Mouse (Mus musculus) embryonic facial prominence, embryonic 15.5 days (tissue): ENCODE data around the gene Gm2a. TPM values are rescaled to one million over a fixed set of nuclear protein-coding genes. Genes with fewer than 3 reads are reported as not detected.

Experiments
- ATAC-seq: fragments of 200-750 bp; cut with Nextera tagmentation; 2 replicates; pipeline ENCODE4 v1.8.0; 2017; ENCODE audit warnings: low read depth, moderate TSS enrichment; ENCODE audit not compliant: insufficient number of reproducible peaks, low FRiP score, low TSS enrichment
- H3K27ac ChIP-seq: fragments of 300-500 bp; sonication (generic); replicated peaks from 2 replicates; pipeline ENCODE4 v1.5.1; 2015; ENCODE audit warnings: mild to moderate bottlenecking, inconsistent platforms
- H3K27me3 ChIP-seq: fragments of 300-500 bp; sonication (generic); 2 replicates; pipeline ENCODE4 v1.6.1; 2015; ENCODE audit warnings: inconsistent platforms
- H3K36me3 ChIP-seq: fragments of 300-500 bp; sonication (generic); 2 replicates; pipeline ENCODE4 v1.6.1; 2015; ENCODE audit warnings: mild to moderate bottlenecking, inconsistent platforms
- H3K4me1 ChIP-seq: fragments of 300-500 bp; sonication (generic); 2 replicates; pipeline ENCODE4 v1.6.1; 2015; ENCODE audit warnings: inconsistent platforms
- H3K4me2 ChIP-seq: fragments of 300-500 bp; sonication (generic); replicated peaks from 2 replicates; pipeline ENCODE4 v1.6.1; 2015; ENCODE audit warnings: mild to moderate bottlenecking, inconsistent platforms
- H3K4me3 ChIP-seq: fragments of 300-500 bp; sonication (generic); replicated peaks from 2 replicates; pipeline ENCODE4 v1.5.1; 2015; ENCODE audit warnings: mild to moderate bottlenecking, inconsistent platforms
- H3K9ac ChIP-seq: fragments of 300-500 bp; sonication (generic); 2 replicates; pipeline ENCODE4 v1.6.1; 2015; ENCODE audit warnings: inconsistent platforms
- H3K9me3 ChIP-seq: fragments of 300-500 bp; sonication (generic); replicated peaks from 2 replicates; pipeline ENCODE4 v1.6.1; 2016; ENCODE audit warnings: inconsistent platforms
- WGBS: fragments of 180-500 bp; shearing (Covaris S2); methylation state at CpG from one replicate; pipeline ENCODE4 v1.1.7; 2015; 5-methylcytosine and 5-hydroxymethylcytosine counted together
- polyA plus RNA-seq: library from polyadenylated mRNA; unstranded; fragments of >200 nt; fragmentation: Nextera tagmentation; extraction: Ambion mirVana; gene quantifications from 2 replicates; pipeline ENCODE4 v1.2.1, GENCODE M21; 2015

Gene Gm2a
- polyA plus RNA-seq, 1 experiment from 2014 or later = 31.8 TPM

DNA sequence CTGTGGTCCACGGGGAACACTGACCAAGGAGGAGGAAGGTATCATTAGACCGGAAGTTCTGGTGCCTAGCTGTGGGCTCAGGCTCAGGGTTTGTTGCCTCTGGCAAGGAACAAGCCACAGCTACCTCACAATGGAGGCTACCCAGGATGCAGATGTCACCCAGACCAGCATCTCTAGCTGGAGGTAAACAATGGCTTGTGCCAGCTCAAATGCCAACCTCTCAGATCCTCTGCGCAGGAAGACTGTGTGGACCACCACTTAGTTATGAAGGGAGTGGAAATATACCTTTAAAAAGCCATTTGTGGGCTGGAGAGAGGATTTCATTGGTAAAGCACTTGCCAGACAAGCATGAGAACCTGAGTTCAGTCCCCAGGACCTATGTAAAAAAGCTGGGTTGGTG is 53.7 kb downstream of the Gm2a start, which contains the start of gene Slc36a3:
Slc36a3 (minus strand) TSS at position 101 of the 400 bp plus-strand sequence.
- ATAC-seq = no peak
- Histone ChIP-seq H3K4me1 (no peaks in the 10 kb centered on the region), H3K9me3 (no peaks in the 10 kb centered on the region), H3K4me2 (no peak within 1 kb of the TSS), H3K9ac (no peak within 1 kb of the TSS), H3K27ac (no peak within 1 kb of the TSS), H3K27me3 (no peaks in the 10 kb centered on the region), H3K4me3 (no peak within 1 kb of the TSS), H3K36me3 (no peaks in the 10 kb centered on the region)
- 65% methylated on average over 3 of the region's 3 CpGs for WGBS

DNA sequence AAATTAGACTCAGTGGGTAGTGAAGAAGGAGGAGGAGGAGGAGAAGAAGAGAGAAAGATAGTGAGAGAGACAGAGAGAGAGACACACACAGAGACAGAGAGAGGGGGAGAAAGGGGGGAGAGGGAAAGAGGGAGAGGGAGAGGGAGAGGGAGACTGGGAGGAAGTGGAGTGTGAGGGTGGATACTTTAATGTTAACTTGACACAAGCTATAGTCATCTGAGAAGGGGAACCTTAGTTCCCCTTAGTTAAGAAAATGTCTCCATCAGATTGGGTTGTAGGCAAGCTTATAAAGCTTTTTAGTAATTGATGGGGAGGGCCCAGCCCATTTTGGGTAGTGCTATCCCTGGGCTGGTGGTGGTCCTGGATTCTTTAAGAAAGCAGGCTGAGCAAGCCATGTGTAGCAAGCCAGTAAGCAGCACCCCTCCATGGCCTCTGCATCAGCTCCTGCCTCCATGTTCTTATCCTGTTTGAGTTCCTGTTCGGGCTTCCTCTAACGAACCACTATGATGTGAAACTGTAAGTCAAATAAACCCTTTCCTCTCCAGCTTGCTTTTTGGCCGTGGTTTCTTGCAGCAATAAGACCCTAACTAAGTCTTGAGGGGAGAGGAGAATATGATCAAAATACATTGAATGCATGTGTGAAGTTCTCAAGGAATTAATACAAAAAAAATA is 56.6 kb downstream of the Gm2a start:
- H3K9ac ChIP-seq = no peak overlapping the region
- H3K27ac ChIP-seq = no peak overlapping the region
- no peaks in the 10 kb centered on the region for H3K27me3 ChIP-seq
- no peak overlapping the region for H3K4me2 ChIP-seq
- WGBS = 57% methylated on average over 3 of the region's 3 CpGs
- no peaks in the 10 kb centered on the region for H3K36me3 ChIP-seq
- H3K9me3 ChIP-seq = no peaks in the 10 kb centered on the region
- H3K4me3 ChIP-seq = no peak overlapping the region
- no peaks in the 10 kb centered on the region for H3K4me1 ChIP-seq
- no peak for ATAC-seq

DNA sequence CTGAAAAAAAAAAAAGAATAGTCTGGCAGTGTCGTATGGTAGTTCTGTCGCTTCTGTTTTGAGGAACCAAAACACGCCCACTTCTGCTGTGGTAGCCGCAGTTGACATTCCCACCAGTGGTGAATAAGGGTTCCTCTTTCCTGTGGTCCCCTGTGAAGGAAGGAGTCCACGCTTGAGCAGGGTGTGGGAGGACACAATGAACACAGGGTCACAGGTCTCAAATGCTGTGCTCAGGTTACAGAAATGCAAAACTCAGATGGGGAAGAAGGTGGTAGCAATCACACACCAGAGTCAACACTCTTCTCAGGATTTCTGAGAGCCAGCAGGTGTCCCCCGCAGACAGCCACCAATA is 57.1 kb downstream of the Gm2a start:
- 72% methylated on average over 6 of the region's 6 CpGs for WGBS
- Histone ChIP-seq H3K9ac (no peak overlapping the region), H3K36me3 (no peaks in the 10 kb centered on the region), H3K27ac (no peak overlapping the region), H3K27me3 (no peaks in the 10 kb centered on the region), H3K4me2 (no peak overlapping the region), H3K4me3 (no peak overlapping the region), H3K4me1 (no peaks in the 10 kb centered on the region), H3K9me3 (no peaks in the 10 kb centered on the region)
- no peak for ATAC-seq

DNA sequence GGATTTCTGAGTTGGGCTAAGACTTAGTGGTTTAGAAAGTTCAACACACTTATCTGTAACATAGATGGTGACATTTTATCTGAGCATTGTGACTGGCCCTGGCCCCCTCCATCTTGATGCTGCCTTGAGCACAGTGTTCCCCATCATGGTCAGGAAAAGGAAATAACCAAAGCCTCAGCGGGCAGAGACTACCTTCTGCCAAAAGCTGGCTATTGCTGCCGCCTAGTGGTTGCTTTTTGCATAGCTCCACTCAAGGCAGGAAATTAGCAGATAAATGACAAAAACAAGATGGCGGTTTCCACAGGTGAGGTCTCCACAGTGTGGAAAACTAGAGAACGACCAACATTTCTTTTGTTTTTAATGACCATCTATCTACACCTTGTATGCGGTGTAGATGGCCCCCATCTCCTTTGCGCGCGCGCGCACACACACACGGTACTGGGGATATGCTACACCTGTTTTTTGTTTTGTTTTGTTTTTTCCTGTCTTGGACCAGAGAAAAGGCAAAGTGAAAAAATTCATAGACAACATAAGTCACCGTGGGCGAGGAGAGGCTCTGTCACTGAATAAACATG is 61.0 kb downstream of the Gm2a start:
- H3K27me3 ChIP-seq = no peaks in the 10 kb centered on the region
- H3K9me3 ChIP-seq = no peaks in the 10 kb centered on the region
- H3K4me1 ChIP-seq = no peaks in the 10 kb centered on the region
- 52% methylated on average over 13 of the region's 13 CpGs for whole genome bisulfite sequencing
- no peak overlapping the region for H3K4me3 ChIP-seq
- H3K27ac ChIP-seq = no peak overlapping the region
- no peak for ATAC-seq
- H3K9ac ChIP-seq = no peak overlapping the region
- no peaks in the 10 kb centered on the region for H3K36me3 ChIP-seq
- H3K4me2 ChIP-seq = no peak overlapping the region

Other genes with a start within 250 kb of the Gm2a start
- gene Lyrm7, start 237.2 kb upstream of the Gm2a start, polyA plus RNA-seq = 8.3 and 10.9 TPM in 2 replicates
- 512 and 526 TPM in 2 replicates for gene Hint1, start 231.7 kb upstream of the Gm2a start, polyA plus RNA-seq
- 285 and 293 TPM in 2 replicates for gene Gpx3, start 195.7 kb upstream of the Gm2a start, polyA plus RNA-seq
- 23.0 and 24.5 TPM in 2 replicates for gene Tnip1, start 135.2 kb upstream of the Gm2a start, polyA plus RNA-seq
- 355 and 382 TPM in 2 replicates for gene Anxa6, start 64.7 kb upstream of the Gm2a start, polyA plus RNA-seq
- 1.8 and 2.4 TPM in 2 replicates for gene Ccdc69, start 20.0 kb upstream of the Gm2a start, polyA plus RNA-seq
- gene Slc36a3, start 53.6 kb downstream of the Gm2a start, polyA plus RNA-seq = not detected in 2 replicates
- 3.7 and 4.0 TPM in 2 replicates for gene Slc36a2, start 87.0 kb downstream of the Gm2a start, polyA plus RNA-seq
- gene Slc36a1, start 106.2 kb downstream of the Gm2a start, polyA plus RNA-seq = 2.0 and 2.8 TPM in 2 replicates
- gene Fat2, start 238.4 kb downstream of the Gm2a start, polyA plus RNA-seq = 1.1 and 1.6 TPM in 2 replicates